Mouse (Mus musculus) CH12F3 (cell line): Measurements from ENCODE around the gene Kiss1.

Experiments used
- in situ Hi-C: fragments of 300-500 bp; cut with MboI; formaldehyde crosslinking; loops from 2 replicates; pipeline ENCODE4 v1.14.3; 2020; ENCODE audit warnings: low sequenced_read_pairs

Kiss1 gene

GRCm38 (mm10) chr1:133321267-133321925 lies at the start of gene Kiss1:
Kiss1 (plus strand) TSS chr1:133321875.
- in situ Hi-C loops: loop anchor here (25.0 kb wide), 1 partner anchor 284 kb away; the partner anchor contains the start of genes Mdm4 and Pik3c2b

GRCm38 (mm10) chr1:133274163-133274562 lies 47.5 kb upstream of the Kiss1 start:
- in situ Hi-C loops: no loop called here

- in situ Hi-C loops: no loop called here
Observed at GRCm38 (mm10) chr1:133276983-133277382, 44.7 kb upstream of the Kiss1 start.

- in situ Hi-C loops: no loop called here
Observed at GRCm38 (mm10) chr1:133278539-133278938, 43.1 kb upstream of the Kiss1 start.

GRCm38 (mm10) chr1:133278946-133279631 lies 42.6 kb upstream of the Kiss1 start:
- in situ Hi-C loops: no loop called here

GRCm38 (mm10) chr1:133279632-133280093 lies 42.0 kb upstream of the Kiss1 start:
- in situ Hi-C loops: no loop called here

GRCm38 (mm10) chr1:133280537-133280936 lies 41.1 kb upstream of the Kiss1 start:
- in situ Hi-C loops: no loop called here

- in situ Hi-C loops: no loop called here
Observed at GRCm38 (mm10) chr1:133285907-133286306, 35.8 kb upstream of the Kiss1 start.

- in situ Hi-C loops: no loop called here
Observed at GRCm38 (mm10) chr1:133287051-133287450, 34.6 kb upstream of the Kiss1 start.

- in situ Hi-C loops: no loop called here
Observed at GRCm38 (mm10) chr1:133287880-133288279, 33.8 kb upstream of the Kiss1 start.

GRCm38 (mm10) chr1:133291888-133292287 lies 29.8 kb upstream of the Kiss1 start:
- in situ Hi-C loops: no loop called here

- in situ Hi-C loops: no loop called here
Observed at GRCm38 (mm10) chr1:133292608-133293007, 29.1 kb upstream of the Kiss1 start.

- in situ Hi-C loops: no loop called here
Observed at GRCm38 (mm10) chr1:133296376-133296775, 25.3 kb upstream of the Kiss1 start.

- in situ Hi-C loops: no loop called here
Observed at GRCm38 (mm10) chr1:133298816-133299215, 22.9 kb upstream of the Kiss1 start.

GRCm38 (mm10) chr1:133302540-133302939 lies 19.1 kb upstream of the Kiss1 start:
- in situ Hi-C loops: loop anchor here (10.0 to 25.0 kb wide), 2 partner anchors 128 to 265 kb away; partner anchors contain the start of genes Mdm4 and Pik3c2b

GRCm38 (mm10) chr1:133306842-133307241 lies 14.8 kb upstream of the Kiss1 start:
- in situ Hi-C loops: loop anchor here (10.0 to 25.0 kb wide), 2 partner anchors 132 to 270 kb away; partner anchors contain the start of genes Mdm4 and Pik3c2b

- in situ Hi-C loops: loop anchor here (10.0 to 25.0 kb wide), 2 partner anchors 133 to 270 kb away; partner anchors contain the start of genes Mdm4 and Pik3c2b
Observed at GRCm38 (mm10) chr1:133307318-133307717, 14.4 kb upstream of the Kiss1 start.

GRCm38 (mm10) chr1:133309652-133310267 lies 11.9 kb upstream of the Kiss1 start, which contains the start of gene Golt1a:
Golt1a (plus strand) TSS chr1:133309800.
- in situ Hi-C loops: loop anchor here (10.0 to 25.0 kb wide), 2 partner anchors 135 to 272 kb away; partner anchors contain the start of genes Mdm4 and Pik3c2b

GRCm38 (mm10) chr1:133311240-133311639 lies 10.4 kb upstream of the Kiss1 start:
- in situ Hi-C loops: loop anchor here (25.0 kb wide), 1 partner anchor 274 kb away; the partner anchor contains the start of genes Mdm4 and Pik3c2b

- in situ Hi-C loops: loop anchor here (25.0 kb wide), 1 partner anchor 275 kb away; the partner anchor contains the start of genes Mdm4 and Pik3c2b
Observed at GRCm38 (mm10) chr1:133311946-133312345, 9.7 kb upstream of the Kiss1 start.

GRCm38 (mm10) chr1:133314364-133314763 lies 7.3 kb upstream of the Kiss1 start:
- in situ Hi-C loops: loop anchor here (25.0 kb wide), 1 partner anchor 277 kb away; the partner anchor contains the start of genes Mdm4 and Pik3c2b
